Mouse (Mus musculus) bone marrow macrophage, adult 2 months (primary cell): ENCODE measurements around the gene Mtmr3.

ENCODE experiments used
- CTCF ChIP-seq: IDR thresholded peaks from 2 replicates; pipeline ENCODE4 v1.5.1; 2012; ENCODE audit warnings: low read depth, mild to moderate bottlenecking, low read length, moderate library complexity
- POLR2A ChIP-seq: IDR thresholded peaks from 2 replicates; pipeline ENCODE4 v1.6.1; 2012; ENCODE audit warnings: mild to moderate bottlenecking, low read depth, low read length, borderline replicate concordance

- TF ChIP-seq CTCF (no peak), POLR2A (no peak)
Measured at GRCm38 (mm10) chr11:4507421-4507820, 87.2 kb downstream of the Mtmr3 start.
